Mouse (Mus musculus): Measurements from ENCODE around the gene Atic.

Gene Atic

DNA sequence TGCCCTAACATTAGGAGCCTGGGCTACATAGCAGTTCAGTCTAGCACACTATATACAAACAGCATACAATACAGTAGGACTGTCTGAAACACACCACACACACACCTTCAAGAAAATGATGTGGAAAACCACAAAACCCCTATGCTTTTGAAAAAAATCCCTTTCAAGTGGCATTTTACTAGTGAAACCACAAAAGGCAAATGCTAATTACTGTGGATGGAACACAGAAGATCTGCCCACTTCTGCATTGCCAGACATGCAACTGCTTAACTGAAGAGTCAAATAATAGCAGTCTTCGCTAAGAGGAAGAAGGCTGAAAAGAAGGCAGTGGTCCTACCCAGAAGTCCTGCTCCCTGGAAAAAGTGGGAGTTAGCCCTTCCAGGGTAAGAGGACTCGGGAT is 37.3 kb downstream of the Atic start:
- no peak for DNase-seq (ENCODE audit: low read depth, low spot score)

DNA sequence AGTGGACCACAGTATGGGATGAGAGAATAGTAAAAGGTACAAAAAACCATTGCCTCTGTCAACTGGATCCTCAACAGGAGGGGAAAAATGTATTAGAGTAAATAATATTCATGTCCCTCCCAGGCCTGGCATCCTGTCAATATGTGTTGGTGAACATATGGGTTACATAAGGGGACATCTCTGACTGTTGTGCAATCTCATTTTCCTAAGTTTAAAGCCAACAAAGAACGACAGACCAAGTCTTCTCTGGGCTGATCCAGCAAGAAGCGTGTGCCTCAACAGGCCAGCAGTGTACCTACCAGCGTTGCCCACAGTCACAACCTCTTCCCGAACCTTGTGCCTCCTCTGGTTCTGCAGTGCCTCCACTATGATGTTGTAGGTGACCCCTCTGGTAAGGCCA is 38.4 kb downstream of the Atic start:
- DNase-seq (ENCODE audit: low read depth, low spot score) = no peak

DNA sequence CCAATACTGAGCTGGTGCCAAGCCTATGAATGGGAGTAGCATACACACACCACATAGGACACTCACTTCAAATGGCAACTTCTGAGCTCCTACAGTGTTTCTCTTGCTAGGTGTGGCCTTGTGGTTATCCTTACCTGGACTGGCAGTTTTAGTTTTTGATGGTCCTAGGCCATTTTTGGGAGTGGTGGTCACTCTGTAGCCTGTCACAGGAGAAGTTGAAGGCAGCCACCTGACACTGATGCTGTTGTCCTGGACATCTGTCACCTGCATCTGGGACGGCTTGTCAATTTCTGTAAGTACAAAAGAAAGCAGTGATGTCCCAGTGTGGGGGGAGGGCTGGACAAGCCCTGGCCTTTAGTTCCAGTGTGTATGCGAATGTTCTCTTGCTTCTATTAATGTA is 48.8 kb downstream of the Atic start:
- no peak for DNase-seq (ENCODE audit: low read depth, low spot score)

- no peak for DNase-seq (ENCODE audit: low read depth, low spot score)
Observed at GRCm38 (mm10) chr1:71606600-71607325, 49.8 kb downstream of the Atic start.

- DNase-seq (ENCODE audit: low read depth, low spot score) = no peak
Observed at GRCm38 (mm10) chr1:71609057-71609775, 52.3 kb downstream of the Atic start.

DNA sequence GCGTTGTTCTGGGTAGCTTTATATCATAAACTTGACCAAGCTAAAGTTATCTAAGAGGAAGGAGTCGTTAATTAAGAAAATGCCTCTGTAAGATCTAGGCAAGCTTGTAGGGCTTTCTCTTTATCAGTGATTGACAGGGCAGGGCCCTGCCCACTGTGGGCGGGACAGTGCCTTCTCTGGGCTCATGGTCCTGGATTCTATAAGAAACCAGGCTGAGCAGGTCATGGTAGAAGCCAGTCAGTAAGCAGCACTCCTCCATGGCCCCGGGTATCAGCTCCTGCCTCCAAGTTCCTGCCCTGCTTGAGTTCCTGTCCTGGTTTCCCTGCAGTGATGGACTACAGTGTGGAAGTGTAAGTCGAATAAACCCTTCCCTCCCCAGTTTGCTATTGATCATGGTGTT is 53.0 kb downstream of the Atic start:
- DNase-seq (ENCODE audit: low read depth, low spot score) = no peak

GRCm38 (mm10) chr1:71612256-71612655 is 55.3 kb downstream of the Atic start:
- no peak for DNase-seq (ENCODE audit: low read depth, low spot score)

DNA sequence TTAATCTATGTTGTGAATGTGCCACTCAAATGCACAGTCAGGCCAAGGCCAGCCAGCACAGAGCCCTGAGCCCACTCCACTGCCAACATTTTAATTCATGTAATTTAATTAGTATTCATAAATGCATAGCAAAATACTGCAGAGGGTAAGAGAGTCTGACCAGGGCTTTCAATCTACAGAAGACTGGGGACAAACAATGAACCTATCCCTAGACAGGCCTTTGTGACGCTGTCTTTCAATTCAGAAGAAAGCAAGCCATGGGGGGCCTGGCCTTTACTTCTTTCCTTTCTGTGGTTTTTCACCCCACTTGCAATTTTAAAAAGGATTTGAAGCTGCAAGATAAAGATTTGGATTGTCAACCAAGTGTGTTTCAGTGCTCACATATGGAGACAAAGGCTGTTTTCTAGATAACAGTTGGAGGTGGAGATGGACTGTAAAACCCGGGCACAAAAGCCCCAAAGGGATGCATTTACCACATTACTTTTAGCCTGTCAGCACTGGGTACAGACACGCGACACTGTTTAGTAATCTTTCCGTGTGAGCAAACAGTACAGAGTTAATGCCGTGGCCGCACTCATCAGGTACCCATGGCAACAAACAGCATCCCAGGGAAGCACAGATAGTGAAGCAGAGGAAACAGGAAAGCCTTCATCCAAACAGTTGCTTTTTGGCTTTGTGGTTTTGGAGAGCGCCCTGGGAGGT is 57.7 kb downstream of the Atic start:
- peak; percentile 30 for DNase-seq (ENCODE audit: low read depth, low spot score)

DNA sequence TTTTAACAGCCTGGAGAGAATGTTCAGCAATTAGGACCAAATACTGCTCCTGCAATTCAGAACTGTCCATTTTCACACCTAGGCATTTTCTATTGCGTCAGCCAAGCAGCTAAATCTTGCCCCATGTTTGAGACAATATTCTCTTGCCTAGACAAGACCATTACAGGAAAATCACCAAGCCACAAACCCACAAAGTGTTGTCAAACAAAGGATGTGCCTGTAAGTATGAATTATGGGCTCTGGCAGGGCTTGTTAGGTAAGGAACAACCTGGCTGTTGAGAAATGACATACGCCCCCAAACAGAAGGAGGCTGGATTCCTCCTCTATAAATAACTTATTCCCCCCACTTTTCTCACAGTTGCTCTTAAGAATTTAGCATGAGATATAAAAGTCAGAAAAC is 64.6 kb downstream of the Atic start:
- DNase-seq (ENCODE audit: low read depth, low spot score) = no peak

- DNase-seq (ENCODE audit: low read depth, low spot score) = no peak
Observed at GRCm38 (mm10) chr1:71623625-71624024, 66.7 kb downstream of the Atic start.

Data from mesoderm, embryonic 11.5 days (tissue).